Mouse (Mus musculus) lung, postnatal 10 days (tissue): ENCODE measurements around the gene Krt34.

Source experiments
- DNase-seq: peaks from one replicate; pipeline ENCODE4 v3.0.0; 2021

Gene Krt34

DNA sequence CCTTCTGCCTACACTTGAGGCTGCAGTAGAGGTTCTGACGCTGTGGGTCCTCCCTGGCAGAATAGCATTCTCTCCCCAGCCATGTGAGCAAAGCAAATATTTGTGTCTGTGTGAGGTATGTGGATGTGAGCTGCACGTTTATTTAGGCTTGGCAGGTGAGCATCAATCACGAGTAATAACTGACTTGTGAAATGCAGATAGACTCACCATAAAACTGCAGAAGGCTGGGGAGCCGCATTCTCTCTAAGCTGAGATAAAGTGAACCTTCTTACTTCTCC, 47.0 kb downstream of the Krt34 start:
- DNase-seq = no peak

GRCm38 (mm10) chr11:99993620-99994383, 47.6 kb downstream of the Krt34 start, which contains the start of gene Krtap17-1:
Gene Krtap17-1, minus strand, starts transcription at chr11:99993994.
- DNase-seq = no peak

GRCm38 (mm10) chr11:99990571-99990970, 50.8 kb downstream of the Krt34 start:
- DNase-seq = no peak

DNA sequence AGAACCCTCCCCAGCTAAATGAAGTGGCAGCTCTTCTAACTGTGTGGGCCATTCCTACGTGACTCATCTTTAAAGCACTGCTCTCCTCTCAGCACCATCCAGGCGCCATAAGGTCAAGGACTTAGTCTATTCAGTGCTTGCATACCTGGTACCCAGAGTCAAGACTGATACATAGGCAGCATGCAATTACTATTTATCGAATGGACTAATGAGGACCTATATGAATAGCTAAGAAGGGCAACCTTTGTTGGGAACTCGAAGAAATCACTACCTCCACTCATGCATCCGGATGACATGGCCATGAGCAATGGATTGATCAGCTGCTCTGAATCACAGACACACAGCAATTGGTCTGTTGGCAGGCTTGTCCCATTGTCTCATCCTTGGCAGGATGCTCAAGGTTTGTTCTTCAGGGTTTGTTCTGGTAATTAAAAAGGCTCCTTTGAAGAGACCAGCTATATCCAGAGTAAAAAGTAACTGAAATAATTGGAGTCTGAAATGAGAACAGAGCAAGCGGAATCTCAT, 51.4 kb downstream of the Krt34 start:
- DNase-seq = no peak

- DNase-seq = no peak
These were observed 52.8 kb downstream of the Krt34 start for GRCm38 (mm10) chr11:99988530-99988929.
